Mouse (Mus musculus): ENCODE data around the gene Vmn1r197. TPM values are rescaled to one million over a fixed set of nuclear protein-coding genes. Genes with fewer than 3 reads are reported as not detected.

The Vmn1r197 gene
- polyA plus RNA-seq, 1 experiment from 2014 or later = not detected

Other genes with a start within 250 kb of the Vmn1r197 start
- not detected in 2 replicates for gene Vmn1r188, start 240.1 kb upstream of the Vmn1r197 start, polyA plus RNA-seq (2015; fragmentation: Nextera tagmentation; extraction: Ambion mirVana)
- not detected in 2 replicates for gene Vmn1r189, start 218.8 kb upstream of the Vmn1r197 start, polyA plus RNA-seq (2015; fragmentation: Nextera tagmentation; extraction: Ambion mirVana)
- not detected in 2 replicates for gene Vmn1r191, start 140.6 kb upstream of the Vmn1r197 start, polyA plus RNA-seq (2015; fragmentation: Nextera tagmentation; extraction: Ambion mirVana)
- not detected in 2 replicates for gene Vmn1r192, start 133.4 kb upstream of the Vmn1r197 start, polyA plus RNA-seq (2015; fragmentation: Nextera tagmentation; extraction: Ambion mirVana)
- gene Vmn1r193, start 101.4 kb upstream of the Vmn1r197 start, polyA plus RNA-seq (2015; fragmentation: Nextera tagmentation; extraction: Ambion mirVana) = not detected in 2 replicates
- not detected in 2 replicates for gene Vmn1r194, start 80.4 kb upstream of the Vmn1r197 start, polyA plus RNA-seq (2015; fragmentation: Nextera tagmentation; extraction: Ambion mirVana)
- gene Vmn1r195, start 54.1 kb upstream of the Vmn1r197 start, polyA plus RNA-seq (2015; fragmentation: Nextera tagmentation; extraction: Ambion mirVana) = not detected in 2 replicates
- not detected in 2 replicates for gene Vmn1r196, start 34.7 kb upstream of the Vmn1r197 start, polyA plus RNA-seq (2015; fragmentation: Nextera tagmentation; extraction: Ambion mirVana)
- gene Vmn1r198, start 25.8 kb downstream of the Vmn1r197 start, polyA plus RNA-seq (2015; fragmentation: Nextera tagmentation; extraction: Ambion mirVana) = not detected in 2 replicates
- not detected in 2 replicates for gene Vmn1r199, start 55.2 kb downstream of the Vmn1r197 start, polyA plus RNA-seq (2015; fragmentation: Nextera tagmentation; extraction: Ambion mirVana)
- gene Vmn1r200, start 65.8 kb downstream of the Vmn1r197 start, polyA plus RNA-seq (2015; fragmentation: Nextera tagmentation; extraction: Ambion mirVana) = not detected in 2 replicates
- gene Vmn1r201, start 147.3 kb downstream of the Vmn1r197 start, polyA plus RNA-seq (2015; fragmentation: Nextera tagmentation; extraction: Ambion mirVana) = not detected in 2 replicates
- not detected in 2 replicates for gene Vmn1r202, start 180.8 kb downstream of the Vmn1r197 start, polyA plus RNA-seq (2015; fragmentation: Nextera tagmentation; extraction: Ambion mirVana)
- gene Vmn1r203, start 193.5 kb downstream of the Vmn1r197 start, polyA plus RNA-seq (2015; fragmentation: Nextera tagmentation; extraction: Ambion mirVana) = not detected in 2 replicates
- not detected in 2 replicates for gene Vmn1r204, start 228.6 kb downstream of the Vmn1r197 start, polyA plus RNA-seq (2015; fragmentation: Nextera tagmentation; extraction: Ambion mirVana)